Mouse (Mus musculus) gonadal fat pad, adult 2 months (tissue): ENCODE data around the gene Igfbp3. TPM values are rescaled to one million over a fixed set of nuclear protein-coding genes. Genes with fewer than 3 reads are reported as not detected.
"Not testable (repeated sequence)": the region's sequence is repeated elsewhere in the genome, so short reads cannot be mapped to it uniquely, and the experiment has no call there.

Experiments
- DNase-seq: peaks from one replicate; pipeline ENCODE4 v3.0.0-alpha.2; 2012; ENCODE audit warnings: low read depth
- polyA plus RNA-seq: library from polyadenylated mRNA; depleted of rRNA; stranded (reverse); fragments of >200 nt; gene quantifications from 2 replicates; pipeline ENCODE4 v1.2.3, GENCODE M21; 2012; rRNA removed

Igfbp3 gene
- polyA plus RNA-seq: 26.4 and 31.1 TPM in 2 replicates

- no peak for DNase-seq
These were observed at the start of gene Igfbp3 for GRCm38 (mm10) chr11:7213501-7214341. Igfbp3 (minus strand) TSS chr11:7213923.

- DNase-seq: no peak
These were observed 37.1 kb upstream of the Igfbp3 start for GRCm38 (mm10) chr11:7250870-7251269.

GRCm38 (mm10) chr11:7250415-7250814 lies 36.7 kb upstream of the Igfbp3 start:
- DNase-seq: no peak

- no peak for DNase-seq
These were observed 31.1 kb upstream of the Igfbp3 start for GRCm38 (mm10) chr11:7244782-7245181.

- DNase-seq: no peak
These were observed 25.5 kb upstream of the Igfbp3 start for GRCm38 (mm10) chr11:7239041-7239740.

- DNase-seq: no peak
These were observed 24.8 kb upstream of the Igfbp3 start for GRCm38 (mm10) chr11:7238546-7238945.

GRCm38 (mm10) chr11:7237712-7238111 lies 24.0 kb upstream of the Igfbp3 start:
- DNase-seq: no peak

- no peak for DNase-seq
These were observed 23.0 kb upstream of the Igfbp3 start for GRCm38 (mm10) chr11:7236751-7237150.

- no peak for DNase-seq
These were observed 21.4 kb upstream of the Igfbp3 start for GRCm38 (mm10) chr11:7234981-7235609.

GRCm38 (mm10) chr11:7234436-7234835 lies 20.7 kb upstream of the Igfbp3 start:
- no peak for DNase-seq

- DNase-seq: no peak
These were observed 19.6 kb upstream of the Igfbp3 start for GRCm38 (mm10) chr11:7233333-7233732.

GRCm38 (mm10) chr11:7231958-7232357 lies 18.2 kb upstream of the Igfbp3 start:
- no peak for DNase-seq

- DNase-seq: no peak
These were observed 16.3 kb upstream of the Igfbp3 start for GRCm38 (mm10) chr11:7230000-7230399.

- DNase-seq: no peak
These were observed 14.4 kb upstream of the Igfbp3 start for GRCm38 (mm10) chr11:7228107-7228506.

GRCm38 (mm10) chr11:7226810-7227550 lies 13.3 kb upstream of the Igfbp3 start:
- no peak for DNase-seq

GRCm38 (mm10) chr11:7226200-7226599 lies 12.5 kb upstream of the Igfbp3 start:
- no peak for DNase-seq

GRCm38 (mm10) chr11:7221826-7222225 lies 8.1 kb upstream of the Igfbp3 start:
- not testable (repeated sequence) for DNase-seq

GRCm38 (mm10) chr11:7215703-7216102 lies 2.0 kb upstream of the Igfbp3 start:
- DNase-seq: no peak

- DNase-seq: no peak
These were observed 1.0 kb upstream of the Igfbp3 start for GRCm38 (mm10) chr11:7214761-7215160.

GRCm38 (mm10) chr11:7214342-7214660 lies 578 bp upstream of the Igfbp3 start:
- no peak for DNase-seq

- DNase-seq: no peak
These were observed 592 bp downstream of the Igfbp3 start for GRCm38 (mm10) chr11:7213161-7213500.

- DNase-seq: no peak
These were observed 1.5 kb downstream of the Igfbp3 start for GRCm38 (mm10) chr11:7212126-7212798.
